Mouse (Mus musculus): ENCODE measurements around the gene Krtap29-1.

- TF ChIP-seq EP300 (IDR thresholded peaks at IDR 0.05; ENCODE audit: insufficient read depth, low read depth, low read length) (no peak), CTCF (IDR thresholded peaks at IDR 0.05) (peak; percentile 96)
Measured at GRCm38 (mm10) chr11:100004846-100005245, 26.0 kb upstream of the Krtap29-1 start.

All from heart, adult 2 months (tissue).